Mouse (Mus musculus): Measurements from ENCODE around the gene Itprip. TPM values are rescaled to one million over a fixed set of nuclear protein-coding genes. Genes with fewer than 3 reads are reported as not detected.
A peak's percentile ranks its signal among the peaks of the same experiment; 100 is the strongest.

The Itprip gene
- polyA plus RNA-seq, 1 experiment = 16.9 TPM

- peak; percentile 55 to 79 for DNase-seq (ENCODE audit: low read depth in 1 of 2, low spot score in 2 of 2)
- Histone ChIP-seq H3K4me1 (ENCODE audit: control insufficient read depth, insufficient read depth, insufficient read length) (no peaks in the 10 kb centered on the region; the same call in 1 of the 2 replicates), H3K27ac (ENCODE audit: insufficient read depth, low read length) (peak within 1 kb of the TSS; percentile 56; the same call in 1 of the 2 replicates), H3K36me3 (ENCODE audit: control insufficient read depth, insufficient read depth, low read length) (no peaks in the 10 kb centered on the region), H3K4me3 (ENCODE audit: extremely low read depth, insufficient read depth, insufficient read length) (peak within 1 kb of the TSS; percentile 57), H3K27me3 (ENCODE audit: control insufficient read depth, insufficient read depth, low read length) (no peaks in the 10 kb centered on the region; the same call in 1 of the 2 replicates)
- WGBS = 12% methylated on average over 41 of the region's 41 CpGs
- TF ChIP-seq POLR2A (IDR thresholded peaks at IDR 0.05; ENCODE audit: low read depth, low read length) (no peak), CTCF (IDR thresholded peaks at IDR 0.05; ENCODE audit: extremely low read depth, insufficient read depth, insufficient read length, insufficient replicate concordance) (no peak)
Observed at GRCm38 (mm10) chr19:47937443-47938406, 18.6 kb upstream of the Itprip start, which contains the start of gene Cfap58. Cfap58 (plus strand) TSS chr19:47937675.

GRCm38 (mm10) chr19:47936938-47937337 lies 17.8 kb upstream of the Itprip start:
- no peaks in the 10 kb centered on the region; the same call in 1 of the 2 replicates for H3K4me1 ChIP-seq (ENCODE audit: control insufficient read depth, insufficient read depth, insufficient read length)
- 27% methylated on average over 9 of the region's 9 CpGs for WGBS
- TF ChIP-seq POLR2A (IDR thresholded peaks at IDR 0.05; ENCODE audit: low read depth, low read length) (no peak), CTCF (IDR thresholded peaks at IDR 0.05; ENCODE audit: extremely low read depth, insufficient read depth, insufficient read length, insufficient replicate concordance) (no peak)
- H3K27me3 ChIP-seq (ENCODE audit: control insufficient read depth, insufficient read depth, low read length) = no peaks in the 10 kb centered on the region; the same call in 1 of the 2 replicates
- no peak for DNase-seq (ENCODE audit: low read depth in 1 of 2, low spot score in 2 of 2)
- H3K4me3 ChIP-seq (ENCODE audit: extremely low read depth, insufficient read depth, insufficient read length) = no peak overlapping the region
- no peak overlapping the region; the same call in 1 of the 2 replicates for H3K27ac ChIP-seq (ENCODE audit: insufficient read depth, low read length)
- no peaks in the 10 kb centered on the region for H3K36me3 ChIP-seq (ENCODE audit: control insufficient read depth, insufficient read depth, low read length)

- H3K4me3 ChIP-seq (ENCODE audit: extremely low read depth, insufficient read depth, insufficient read length) = no peak overlapping the region; the same call in 1 of the 2 replicates
- WGBS = 58% methylated on average over 11 of the region's 11 CpGs
- no peaks in the 10 kb centered on the region; the same call in 1 of the 2 replicates for H3K4me1 ChIP-seq (ENCODE audit: control insufficient read depth, insufficient read depth, insufficient read length)
- H3K27me3 ChIP-seq (ENCODE audit: control insufficient read depth, insufficient read depth, low read length) = no peaks in the 10 kb centered on the region; the same call in 1 of the 2 replicates
- peak overlapping the region; percentile 56; the same call in 1 of the 2 replicates for H3K27ac ChIP-seq (ENCODE audit: insufficient read depth, low read length)
- no peaks in the 10 kb centered on the region for H3K36me3 ChIP-seq (ENCODE audit: control insufficient read depth, insufficient read depth, low read length)
- TF ChIP-seq POLR2A (IDR thresholded peaks at IDR 0.05; ENCODE audit: low read depth, low read length) (no peak), CTCF (IDR thresholded peaks at IDR 0.05; ENCODE audit: extremely low read depth, insufficient read depth, insufficient read length, insufficient replicate concordance) (no peak)
- DNase-seq (ENCODE audit: low read depth in 1 of 2, low spot score in 2 of 2) = no peak
Observed at GRCm38 (mm10) chr19:47936490-47936889, 17.4 kb upstream of the Itprip start.

- no peaks in the 10 kb centered on the region; the same call in 1 of the 2 replicates for H3K4me1 ChIP-seq (ENCODE audit: control insufficient read depth, insufficient read depth, insufficient read length)
- 89% methylated on average over 6 of the region's 6 CpGs for WGBS
- DNase-seq (ENCODE audit: low read depth in 1 of 2, low spot score in 2 of 2) = no peak
Observed at GRCm38 (mm10) chr19:47935530-47935929, 16.4 kb upstream of the Itprip start.

GRCm38 (mm10) chr19:47934636-47935238 lies 15.6 kb upstream of the Itprip start:
- H3K27ac ChIP-seq (ENCODE audit: insufficient read depth, low read length) = no peak overlapping the region
- no peaks in the 10 kb centered on the region; the same call in 1 of the 2 replicates for H3K4me1 ChIP-seq (ENCODE audit: control insufficient read depth, insufficient read depth, insufficient read length)
- H3K27me3 ChIP-seq (ENCODE audit: control insufficient read depth, insufficient read depth, low read length) = no peaks in the 10 kb centered on the region; the same call in 1 of the 2 replicates
- 88% methylated on average over 16 of the region's 16 CpGs for WGBS
- H3K4me3 ChIP-seq (ENCODE audit: extremely low read depth, insufficient read depth, insufficient read length) = no peak overlapping the region
- no peak for TF ChIP-seq POLR2A (IDR thresholded peaks at IDR 0.05; ENCODE audit: low read depth, low read length)
- TF ChIP-seq CTCF (IDR thresholded peaks at IDR 0.05; ENCODE audit: extremely low read depth, insufficient read depth, insufficient read length, insufficient replicate concordance) = no peak
- H3K36me3 ChIP-seq (ENCODE audit: control insufficient read depth, insufficient read depth, low read length) = no peaks in the 10 kb centered on the region
- DNase-seq (ENCODE audit: low read depth in 1 of 2, low spot score in 2 of 2) = no peak

More at GRCm38 (mm10) chr19:47935530-47935929, 16.4 kb upstream of the Itprip start:
- Histone ChIP-seq H3K4me3 (ENCODE audit: extremely low read depth, insufficient read depth, insufficient read length) (no peak overlapping the region), H3K36me3 (ENCODE audit: control insufficient read depth, insufficient read depth, low read length) (no peaks in the 10 kb centered on the region), H3K27me3 (ENCODE audit: control insufficient read depth, insufficient read depth, low read length) (no peaks in the 10 kb centered on the region; the same call in 1 of the 2 replicates), H3K27ac (ENCODE audit: insufficient read depth, low read length) (no peak overlapping the region)
- TF ChIP-seq CTCF (IDR thresholded peaks at IDR 0.05; ENCODE audit: extremely low read depth, insufficient read depth, insufficient read length, insufficient replicate concordance) (no peak), POLR2A (IDR thresholded peaks at IDR 0.05; ENCODE audit: low read depth, low read length) (no peak)

- TF ChIP-seq POLR2A (IDR thresholded peaks at IDR 0.05; ENCODE audit: low read depth, low read length) = no peak
- TF ChIP-seq CTCF (IDR thresholded peaks at IDR 0.05; ENCODE audit: extremely low read depth, insufficient read depth, insufficient read length, insufficient replicate concordance) = no peak
- 94% methylated on average over 8 of the region's 8 CpGs for WGBS
Observed at GRCm38 (mm10) chr19:47934146-47934545, 15.0 kb upstream of the Itprip start.

More at GRCm38 (mm10) chr19:47934146-47934545, 15.0 kb upstream of the Itprip start:
- DNase-seq (ENCODE audit: low read depth in 1 of 2, low spot score in 2 of 2) = no peak
- H3K27me3 ChIP-seq (ENCODE audit: control insufficient read depth, insufficient read depth, low read length) = no peaks in the 10 kb centered on the region; the same call in 1 of the 2 replicates
- H3K27ac ChIP-seq (ENCODE audit: insufficient read depth, low read length) = no peak overlapping the region
- H3K36me3 ChIP-seq (ENCODE audit: control insufficient read depth, insufficient read depth, low read length) = no peaks in the 10 kb centered on the region
- H3K4me3 ChIP-seq (ENCODE audit: extremely low read depth, insufficient read depth, insufficient read length) = no peak overlapping the region
- H3K4me1 ChIP-seq (ENCODE audit: control insufficient read depth, insufficient read depth, insufficient read length) = no peaks in the 10 kb centered on the region; the same call in 1 of the 2 replicates
